Mouse (Mus musculus) right cerebral cortex, postnatal 14 days (tissue): ENCODE measurements around the gene Pard3b.

ENCODE experiments used
- DNase-seq: peaks from one replicate; pipeline ENCODE4 v3.0.0; 2022

Pard3b gene

GRCm38 (mm10) chr1:62650491-62650890 is 1011.9 kb downstream of the Pard3b start:
- DNase-seq, result no peak

GRCm38 (mm10) chr1:62654436-62654835 is 1015.8 kb downstream of the Pard3b start:
- DNase-seq, result no peak

GRCm38 (mm10) chr1:62664960-62665645 is 1026.5 kb downstream of the Pard3b start:
- DNase-seq, result no peak

- no peak for DNase-seq
Measured at GRCm38 (mm10) chr1:62665771-62666730, 1027.4 kb downstream of the Pard3b start.

- no peak for DNase-seq
Measured at GRCm38 (mm10) chr1:62666780-62667179, 1028.2 kb downstream of the Pard3b start.

- no peak for DNase-seq
Measured at GRCm38 (mm10) chr1:62678611-62679344, 1040.2 kb downstream of the Pard3b start.

- DNase-seq, result no peak
Measured at GRCm38 (mm10) chr1:62679466-62679865, 1040.8 kb downstream of the Pard3b start.

GRCm38 (mm10) chr1:62682456-62683385 is 1044.1 kb downstream of the Pard3b start:
- DNase-seq, result no peak

- no peak for DNase-seq
Measured at GRCm38 (mm10) chr1:62683498-62683897, 1044.9 kb downstream of the Pard3b start.

GRCm38 (mm10) chr1:62687511-62687910 is 1048.9 kb downstream of the Pard3b start:
- DNase-seq, result no peak

- DNase-seq, result no peak
Measured at GRCm38 (mm10) chr1:62691175-62691574, 1052.6 kb downstream of the Pard3b start.
